Mouse (Mus musculus) layer of hippocampus, postnatal 14 days (tissue): ENCODE measurements at regions not wholly inside any gene's neighbourhood (a gene's known extent, or its start where the extent isn't known, plus 50 kb on each side); places are given as distances from the start of the nearest gene placed in this dataset.

ENCODE experiments used
- DNase-seq, 2 experiments: peaks; one replicate each; pipeline ENCODE4 v3.0.0; 2021 to 2022; ENCODE audit warnings: low spot score in 2 of 2, mixed read lengths in 1 of 2

DNA sequence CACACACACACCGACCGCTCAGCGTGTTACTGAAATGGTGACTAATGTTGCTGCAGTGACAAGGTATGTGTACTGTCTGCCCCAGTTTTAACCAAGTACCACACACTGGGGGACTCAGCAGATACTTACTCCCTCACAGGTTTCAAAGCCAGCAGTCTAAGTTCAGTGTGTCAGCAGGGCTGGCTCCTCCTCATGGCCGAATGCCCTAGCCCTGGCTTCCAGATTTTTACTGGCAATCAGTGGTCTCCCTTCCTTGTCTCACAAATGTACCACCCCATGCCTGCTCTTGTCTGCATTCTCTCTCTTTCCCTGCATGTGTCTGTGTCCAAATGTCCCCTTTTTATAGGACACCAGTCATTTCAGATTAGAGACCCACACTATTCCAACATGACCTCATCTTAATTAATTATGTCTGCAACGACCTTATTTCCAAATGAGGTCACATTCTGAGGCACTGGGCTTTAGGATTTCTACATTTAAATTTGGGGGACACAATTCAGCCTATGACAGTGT is 114.7 kb downstream of the Uri1 start:
- DNase-seq, result no peak

DNA sequence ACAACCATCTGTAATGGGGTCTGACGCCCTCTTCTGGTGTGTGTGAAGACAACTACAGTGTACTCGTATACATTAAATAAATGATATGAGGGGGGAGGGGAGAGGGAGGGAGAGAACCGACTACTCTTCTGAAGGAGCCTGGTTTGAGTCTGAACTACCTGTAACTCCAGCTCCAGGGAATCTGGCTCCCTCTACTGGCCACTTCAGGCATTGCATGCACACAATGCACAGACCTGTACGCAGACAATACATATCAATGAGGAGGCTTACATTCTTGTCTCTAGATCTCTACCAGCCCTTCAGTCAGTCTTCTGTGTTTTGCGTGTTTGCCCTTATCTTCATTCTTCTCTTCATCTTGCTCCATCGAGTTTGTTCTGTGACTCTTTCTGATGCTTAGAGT is 120.4 kb upstream of the Zfp536 start:
- no peak for DNase-seq

- DNase-seq, result peak; percentile 51 to 59
These were observed 100.9 kb upstream of the Zfp536 start for GRCm38 (mm10) chr7:37874382-37874781.

DNA sequence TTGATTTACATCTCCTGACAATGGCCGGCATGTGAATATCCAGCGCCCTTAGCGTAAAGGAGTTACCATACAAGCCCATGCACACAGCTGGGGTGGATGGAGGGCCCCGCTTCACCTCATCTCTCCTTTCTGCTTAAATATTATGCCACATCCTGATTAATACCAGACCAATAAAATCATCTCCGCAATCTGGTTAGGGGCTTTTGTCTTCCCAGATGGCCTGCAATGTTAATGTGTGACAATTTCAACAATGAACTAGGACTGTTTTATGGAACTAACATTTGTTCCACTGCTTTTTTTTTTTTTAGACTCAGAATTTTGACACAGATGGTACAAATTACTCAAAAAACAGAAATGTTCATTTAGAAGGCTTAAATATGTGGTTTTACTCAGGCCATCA is 97.5 kb upstream of the Zfp536 start:
- DNase-seq, result peak; percentile 26 to 80

DNA sequence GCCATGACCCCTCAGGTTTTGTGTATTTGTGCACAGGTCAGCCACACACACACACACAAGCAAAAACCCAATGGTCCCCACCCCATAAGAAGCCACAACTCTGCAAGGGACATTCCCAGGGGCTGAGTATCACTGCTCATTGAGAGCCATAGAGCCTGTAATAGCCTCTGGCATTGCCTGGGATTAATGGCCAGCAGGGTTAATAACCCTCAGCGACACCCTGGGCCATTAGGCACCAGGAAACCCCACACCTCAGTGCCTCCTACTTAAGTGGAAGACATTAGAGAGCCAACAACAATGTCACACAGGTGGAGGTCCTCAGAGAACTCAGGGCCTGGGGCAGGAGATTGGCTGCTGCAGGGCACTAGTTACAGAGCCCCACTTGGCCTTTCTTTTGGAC is 93.0 kb upstream of the Zfp536 start:
- DNase-seq, result no peak

- DNase-seq, result no peak
These were observed 78.0 kb upstream of the Zfp536 start for GRCm38 (mm10) chr7:37851471-37851870.

DNA sequence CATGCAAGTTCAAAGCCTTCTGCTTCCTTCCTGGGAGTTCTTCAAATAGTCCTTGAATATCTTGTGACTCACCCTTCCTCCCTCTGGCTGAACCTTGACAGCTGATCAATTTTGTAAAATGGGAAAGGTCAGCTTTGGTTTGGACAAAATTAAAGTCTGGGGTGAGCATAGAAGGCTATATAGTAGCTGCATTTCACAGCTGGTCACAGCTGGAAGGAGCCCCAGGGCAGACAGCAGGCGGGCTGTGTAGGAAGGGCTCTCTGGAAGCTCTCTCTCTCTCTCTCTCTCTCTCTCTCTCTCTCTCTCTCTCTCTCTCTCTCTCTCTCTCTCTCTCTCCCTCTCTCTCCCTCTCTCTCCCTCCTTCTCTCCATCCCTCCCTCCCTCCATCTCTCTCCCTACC is 71.8 kb upstream of the Zfp536 start:
- no peak for DNase-seq

GRCm38 (mm10) chr7:37842000-37842513 is 68.6 kb upstream of the Zfp536 start:
- DNase-seq, result peak; percentile 29 to 30

DNA sequence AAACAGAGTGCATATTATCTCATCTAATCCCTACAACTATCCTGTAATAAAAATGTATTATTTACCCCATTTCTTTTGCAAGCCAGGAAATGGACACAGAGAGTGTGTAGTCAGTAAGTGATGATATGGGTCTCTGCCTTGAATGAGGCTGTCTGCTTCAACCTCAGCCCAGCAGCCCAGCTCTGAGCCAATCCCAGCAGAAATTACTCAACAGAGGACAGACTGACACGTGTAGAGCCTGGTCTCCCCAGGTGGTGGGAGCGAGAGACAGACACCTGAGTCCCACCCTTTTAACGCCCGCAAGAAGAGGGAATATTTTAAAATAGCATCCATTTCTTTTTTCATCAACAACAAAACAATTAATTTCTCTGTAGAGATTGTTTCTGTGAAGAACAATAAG is 68.1 kb upstream of the Zfp536 start:
- DNase-seq, result no peak

- DNase-seq, result no peak
These were observed 64.4 kb upstream of the Zfp536 start for GRCm38 (mm10) chr7:37837883-37838282.

DNA sequence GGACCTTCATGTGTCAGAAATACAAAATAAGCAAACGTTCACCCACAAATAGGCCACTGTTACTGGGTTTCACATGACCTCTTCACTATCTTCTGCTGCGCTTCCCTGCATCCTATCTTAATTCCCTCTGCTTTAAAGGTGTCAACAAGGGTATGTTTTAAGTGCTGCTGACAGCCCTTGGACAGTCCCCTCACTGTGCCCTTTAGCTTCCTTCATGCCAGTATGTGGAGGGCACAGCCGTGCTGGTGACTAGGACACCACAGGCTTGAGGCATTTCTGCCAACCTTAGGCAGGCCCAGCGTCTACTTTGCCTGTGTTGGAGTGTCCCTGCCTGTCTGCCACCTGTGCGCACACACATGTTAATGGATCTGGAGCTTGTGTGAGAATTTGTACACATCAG is 63.9 kb upstream of the Zfp536 start:
- DNase-seq, result no peak

DNA sequence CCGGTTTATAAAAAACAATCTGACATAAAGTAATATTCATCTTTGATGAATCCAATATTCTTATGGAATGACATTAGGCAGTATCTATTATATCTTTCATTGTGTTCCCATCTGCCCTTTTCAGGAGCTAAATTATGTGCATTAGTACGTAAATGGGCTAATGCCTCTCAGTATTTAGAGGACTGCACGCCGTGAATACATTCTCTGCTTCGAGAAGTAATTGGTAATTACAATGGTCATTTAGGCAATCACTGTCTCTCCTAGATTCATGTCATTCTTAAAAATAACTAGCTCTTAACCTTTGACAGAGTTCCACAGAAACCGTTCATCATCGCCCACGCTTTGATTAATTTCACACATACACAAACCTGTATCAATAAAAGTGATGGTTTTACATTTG is 60.0 kb upstream of the Zfp536 start:
- no peak for DNase-seq

DNA sequence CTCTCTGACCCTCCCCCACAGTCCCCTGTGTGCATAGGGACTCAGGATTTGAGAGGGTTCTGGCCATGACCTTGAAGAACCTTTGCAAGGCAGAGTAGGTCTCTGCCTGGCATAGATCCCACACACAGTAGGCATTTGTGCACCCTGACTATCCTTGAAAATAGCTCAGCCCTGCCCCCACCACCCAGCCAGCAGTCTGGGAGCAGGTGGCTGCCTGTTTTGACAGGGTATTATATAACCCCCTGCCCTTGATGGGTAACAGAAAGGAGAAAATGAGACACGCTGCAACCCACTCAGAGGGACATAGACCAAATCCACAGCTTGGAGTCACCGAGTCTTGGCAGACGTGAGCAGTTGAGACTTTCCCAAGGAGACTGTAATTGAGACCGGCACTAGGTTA is 58.9 kb upstream of the Zfp536 start:
- no peak for DNase-seq

DNA sequence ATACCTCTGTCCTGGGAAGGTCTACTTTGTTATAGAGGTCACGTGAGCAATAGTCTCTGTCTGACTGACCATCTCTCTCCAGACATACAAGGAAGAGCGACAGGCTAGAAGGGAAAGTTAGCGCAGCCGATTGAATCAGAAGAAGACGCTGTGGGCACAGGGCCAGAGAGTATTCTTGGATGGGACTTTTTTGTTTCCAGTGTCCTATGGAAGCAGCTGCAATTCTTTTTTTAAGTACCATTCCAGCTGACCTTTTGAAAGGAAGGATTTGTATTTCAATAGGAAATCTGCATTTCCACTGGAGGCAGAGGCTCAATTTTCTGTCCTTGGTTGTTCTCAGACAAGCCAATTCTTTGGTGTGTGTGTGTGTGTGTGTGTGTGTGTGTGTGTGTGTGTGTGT is 52.3 kb upstream of the Zfp536 start:
- DNase-seq, result no peak
